Mouse (Mus musculus): ENCODE data around the gene Pou2f1.

GRCm38 (mm10) chr1:165933915-165934647, 68.4 kb downstream of the Pou2f1 start:
- no peak for TF ChIP-seq CTCF (IDR thresholded peaks at IDR 0.05; ENCODE audit: borderline replicate concordance, insufficient read depth, low read depth, low read length)
- TF ChIP-seq POLR2A (IDR thresholded peaks at IDR 0.05; ENCODE audit: borderline replicate concordance, insufficient read depth, low read length): no peak

Measured in cerebellum, adult 2 months (tissue).